Mouse (Mus musculus): ENCODE results near the gene Kif5c. TPM values are rescaled to one million over a fixed set of nuclear protein-coding genes. Genes with fewer than 3 reads are reported as not detected.
A peak's percentile ranks its signal among the peaks of the same experiment; 100 is the strongest.

Gene Kif5c
- polyA plus RNA-seq, 1 experiment from 2014 or later, result 153 TPM

GRCm38 (mm10) chr2:49757616-49758015, 138.5 kb downstream of the Kif5c start:
- no peak for ATAC-seq (ENCODE audit: low FRiP score)
- Histone ChIP-seq H3K4me3 (no peak overlapping the region), H3K9ac (no peak overlapping the region), H3K27me3 (no peaks in the 10 kb centered on the region), H3K36me3 (peaks cover 86% of the 10 kb centered on the region), H3K4me1 (0 out of 2 replicates have a peak, but pooled peaks cover 2% of the 10 kb centered on the region), H3K27ac (no peak overlapping the region), H3K4me2 (replicated peaks) (no peak overlapping the region), H3K9me3 (replicated peaks) (no peaks in the 10 kb centered on the region)
- WGBS, result 90% methylated on average over 7 of the region's 7 CpGs

GRCm38 (mm10) chr2:49764331-49764946, 145.3 kb downstream of the Kif5c start:
- H3K27ac ChIP-seq, result no peak overlapping the region
- 57% methylated on average over 7 of the region's 7 CpGs for WGBS
- peaks cover 78% of the 10 kb centered on the region for H3K36me3 ChIP-seq

GRCm38 (mm10) chr2:49768916-49769315, 149.8 kb downstream of the Kif5c start:
- Histone ChIP-seq H3K4me2 (replicated peaks) (no peak overlapping the region), H3K27me3 (no peaks in the 10 kb centered on the region), H3K4me1 (0 out of 2 replicates have a peak, but pooled peaks cover 2% of the 10 kb centered on the region), H3K4me3 (no peak overlapping the region), H3K9ac (no peak overlapping the region), H3K27ac (no peak overlapping the region), H3K9me3 (replicated peaks) (no peaks in the 10 kb centered on the region), H3K36me3 (peaks cover 41% of the 10 kb centered on the region)
- ATAC-seq (ENCODE audit: low FRiP score), result no peak
- WGBS, result 68% methylated on average over 2 of the region's 2 CpGs

More at GRCm38 (mm10) chr2:49764331-49764946, 145.3 kb downstream of the Kif5c start:
- H3K4me1 ChIP-seq, result 0 out of 2 replicates have a peak, but pooled peaks cover 2% of the 10 kb centered on the region
- H3K9me3 ChIP-seq (replicated peaks), result no peaks in the 10 kb centered on the region
- H3K4me3 ChIP-seq, result no peak overlapping the region
- peak; percentile 71 for ATAC-seq (ENCODE audit: low FRiP score)
- no peaks in the 10 kb centered on the region for H3K27me3 ChIP-seq
- no peak overlapping the region for H3K4me2 ChIP-seq (replicated peaks)
- no peak overlapping the region for H3K9ac ChIP-seq

- 69% methylated on average over 5 of the region's 5 CpGs for WGBS
- Histone ChIP-seq H3K4me3 (no peak overlapping the region), H3K27me3 (no peaks in the 10 kb centered on the region), H3K4me1 (no peaks in the 10 kb centered on the region), H3K36me3 (peaks cover 39% of the 10 kb centered on the region), H3K27ac (no peak overlapping the region), H3K9me3 (replicated peaks) (no peaks in the 10 kb centered on the region), H3K9ac (no peak overlapping the region), H3K4me2 (replicated peaks) (no peak overlapping the region)
- ATAC-seq (ENCODE audit: low FRiP score), result no peak; the same call in 1 of the 2 replicates
Measured at GRCm38 (mm10) chr2:49770440-49770839, 151.3 kb downstream of the Kif5c start.

- Histone ChIP-seq H3K36me3 (peaks cover 35% of the 10 kb centered on the region), H3K9me3 (replicated peaks) (no peaks in the 10 kb centered on the region), H3K9ac (no peak overlapping the region), H3K4me1 (no peaks in the 10 kb centered on the region), H3K4me2 (replicated peaks) (no peak overlapping the region), H3K27me3 (no peaks in the 10 kb centered on the region), H3K4me3 (no peak overlapping the region), H3K27ac (no peak overlapping the region)
- ATAC-seq (ENCODE audit: low FRiP score), result no peak
- WGBS, result 71% methylated on average over 11 of the region's 11 CpGs
Measured at GRCm38 (mm10) chr2:49771172-49771571, 152.1 kb downstream of the Kif5c start.

GRCm38 (mm10) chr2:49773194-49773931, 154.3 kb downstream of the Kif5c start:
- no peaks in the 10 kb centered on the region for H3K4me1 ChIP-seq
- WGBS, result 84% methylated on average over 10 of the region's 10 CpGs
- H3K4me3 ChIP-seq, result no peak overlapping the region
- no peaks in the 10 kb centered on the region for H3K9me3 ChIP-seq (replicated peaks)
- no peak overlapping the region for H3K9ac ChIP-seq
- H3K27ac ChIP-seq, result no peak overlapping the region
- ATAC-seq (ENCODE audit: low FRiP score), result no peak
- H3K27me3 ChIP-seq, result no peaks in the 10 kb centered on the region
- H3K4me2 ChIP-seq (replicated peaks), result no peak overlapping the region
- H3K36me3 ChIP-seq, result peaks cover 18% of the 10 kb centered on the region

GRCm38 (mm10) chr2:49774180-49774579, 155.1 kb downstream of the Kif5c start:
- no peak overlapping the region for H3K9ac ChIP-seq
- H3K4me3 ChIP-seq, result no peak overlapping the region
- H3K27me3 ChIP-seq, result no peaks in the 10 kb centered on the region
- H3K4me1 ChIP-seq, result no peaks in the 10 kb centered on the region
- no peak for ATAC-seq (ENCODE audit: low FRiP score)
- no peaks in the 10 kb centered on the region for H3K9me3 ChIP-seq (replicated peaks)
- peaks cover 10% of the 10 kb centered on the region for H3K36me3 ChIP-seq
- no peak overlapping the region for H3K27ac ChIP-seq
- H3K4me2 ChIP-seq (replicated peaks), result no peak overlapping the region

- Histone ChIP-seq H3K36me3 (peaks cover under 1% of the 10 kb centered on the region; the same call in 1 of the 2 replicates), H3K27me3 (no peaks in the 10 kb centered on the region), H3K4me2 (replicated peaks) (no peak overlapping the region), H3K27ac (no peak overlapping the region), H3K9ac (no peak overlapping the region), H3K4me3 (no peak overlapping the region), H3K4me1 (no peaks in the 10 kb centered on the region), H3K9me3 (replicated peaks) (no peaks in the 10 kb centered on the region)
- 87% methylated on average over 4 of the region's 4 CpGs for WGBS
- ATAC-seq (ENCODE audit: low FRiP score), result no peak
Measured at GRCm38 (mm10) chr2:49775187-49775586, 156.1 kb downstream of the Kif5c start.

GRCm38 (mm10) chr2:49775735-49776134, 156.6 kb downstream of the Kif5c start:
- Histone ChIP-seq H3K9me3 (replicated peaks) (no peaks in the 10 kb centered on the region), H3K9ac (no peak overlapping the region), H3K27me3 (no peaks in the 10 kb centered on the region), H3K27ac (no peak overlapping the region), H3K4me2 (replicated peaks) (no peak overlapping the region), H3K4me1 (no peaks in the 10 kb centered on the region), H3K36me3 (no peaks in the 10 kb centered on the region; the same call in 1 of the 2 replicates), H3K4me3 (no peak overlapping the region)
- ATAC-seq (ENCODE audit: low FRiP score), result 0 out of 2 replicates have a peak, but pooled peaks have one; percentile 43

GRCm38 (mm10) chr2:49776407-49776806, 157.3 kb downstream of the Kif5c start:
- Histone ChIP-seq H3K4me3 (no peak overlapping the region), H3K9ac (no peak overlapping the region), H3K36me3 (no peaks in the 10 kb centered on the region; the same call in 1 of the 2 replicates), H3K4me1 (no peaks in the 10 kb centered on the region), H3K27me3 (no peaks in the 10 kb centered on the region), H3K4me2 (replicated peaks) (no peak overlapping the region), H3K27ac (no peak overlapping the region), H3K9me3 (replicated peaks) (no peaks in the 10 kb centered on the region)
- no peak for ATAC-seq (ENCODE audit: low FRiP score)
- WGBS, result 88% methylated on average over 4 of the region's 4 CpGs

GRCm38 (mm10) chr2:49787376-49788050, 168.4 kb downstream of the Kif5c start, which contains the start of gene Lypd6b:
Lypd6b (plus strand) TSS chr2:49787688.
- H3K27me3 ChIP-seq, result peaks cover 45% of the 10 kb centered on the region
- peak within 1 kb of the TSS; percentile 72 for H3K9ac ChIP-seq
- H3K4me1 ChIP-seq, result peaks cover 12% of the 10 kb centered on the region
- H3K4me2 ChIP-seq (replicated peaks), result peak within 1 kb of the TSS; percentile 100
- ATAC-seq (ENCODE audit: low FRiP score), result peak; percentile 74
- no peaks in the 10 kb centered on the region for H3K9me3 ChIP-seq (replicated peaks)
- H3K4me3 ChIP-seq, result peak within 1 kb of the TSS; percentile 67
- H3K36me3 ChIP-seq, result no peaks in the 10 kb centered on the region
- H3K27ac ChIP-seq, result no peak within 1 kb of the TSS
- WGBS, result 1% methylated on average over 79 of the region's 79 CpGs

GRCm38 (mm10) chr2:49788051-49788418, 168.9 kb downstream of the Kif5c start:
- peak overlapping the region; percentile 72 for H3K9ac ChIP-seq
- H3K9me3 ChIP-seq (replicated peaks), result no peaks in the 10 kb centered on the region
- no peak for ATAC-seq (ENCODE audit: low FRiP score)
- peak overlapping the region; percentile 67 for H3K4me3 ChIP-seq
- no peaks in the 10 kb centered on the region for H3K36me3 ChIP-seq
- H3K4me2 ChIP-seq (replicated peaks), result peak overlapping the region; percentile 100
- WGBS, result under 1% methylated on average over 14 of the region's 14 CpGs
- no peak overlapping the region for H3K27ac ChIP-seq
- H3K4me1 ChIP-seq, result peaks cover 12% of the 10 kb centered on the region
- H3K27me3 ChIP-seq, result peaks cover 45% of the 10 kb centered on the region
